In the genomic region with DNA sequence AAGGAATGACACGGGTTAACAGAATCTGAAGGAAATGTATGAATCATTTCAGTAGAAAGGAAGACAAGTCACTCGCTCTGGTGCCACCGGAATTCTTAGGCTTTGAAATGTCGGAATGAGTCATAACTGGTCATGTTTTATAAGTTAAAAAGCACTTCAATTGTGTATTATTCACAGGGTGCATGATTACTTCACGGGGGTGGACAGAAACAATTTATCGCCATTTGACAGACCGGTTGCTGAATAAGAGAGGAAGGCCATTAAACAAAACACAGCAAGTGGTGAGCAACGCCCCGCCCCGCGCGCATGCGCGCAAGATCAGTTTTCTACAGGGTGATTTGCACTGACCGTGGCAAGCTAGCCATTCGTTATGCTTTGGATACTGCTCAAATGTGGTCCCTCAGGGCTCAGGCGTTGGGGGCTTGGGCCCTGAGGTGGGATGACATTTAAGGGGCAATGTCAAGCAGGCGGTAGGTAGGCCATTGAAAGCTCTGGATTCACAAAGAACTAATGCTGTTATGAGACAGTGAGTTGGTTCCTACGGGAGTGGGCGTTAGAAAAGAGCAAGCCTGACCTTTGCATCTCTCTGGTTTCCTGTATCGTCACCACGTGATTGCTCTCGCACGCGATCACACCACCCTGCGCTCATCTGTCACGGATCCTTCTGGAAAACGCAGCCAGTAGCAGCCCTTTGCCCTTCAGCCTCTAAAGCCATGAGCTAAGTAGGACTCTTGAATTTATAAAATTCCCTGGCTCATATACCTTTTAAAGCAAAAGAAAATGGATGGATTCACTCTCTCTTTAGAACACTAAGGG, we compare ENCODE assay signal across 12 mouse cellular contexts. TPM values are rescaled to one million over a fixed set of nuclear protein-coding genes. Genes with fewer than 3 reads are reported as not detected.
DNase-seq lines count a peak whose midpoint lies in the region; ATAC-seq lines count a peak whose summit lies in the region.
"Had no signal": no experiment of that assay in that cellular context is flagged by ENCODE, and none has a peak within 500 bp of the region (broad histone marks: within the 10 kb centered on the region; RNA-seq: fewer than 3 reads in every experiment).

No protein-coding gene starts in this region.

- DNase-seq in lung, postnatal 10 days: peak; percentile 14
- no peak for DNase-seq in lung, postnatal 4 days
- peak; percentile 62 for DNase-seq in Muller cell, postnatal 12 days (ENCODE audit: inconsistent ontology term)
- DNase-seq in adrenal gland, adult 8-10 months: peak; percentile 49
- DNase-seq in left cerebral cortex, adult 11 months (ENCODE audit: low spot score): no peak
- DNase-seq in cerebellum, adult 9-10 months: no peak
- DNase-seq: cerebellum, adult 18-20 months; thymus, postnatal 4 days had no signal

- peak; percentile 54 for ATAC-seq in inflammation-experienced regulatory T-cells, adult 6 months
- ATAC-seq in erythroid progenitor cell, adult 5-6 weeks (replicated peaks; ENCODE audit: low FRiP score, poor library complexity, severe bottlenecking): no peak
- ATAC-seq: midbrain, embryonic 16.5 days had no signal

RNA-seq across cellular contexts. Expression of a gene that starts 23.0 kb away (rescaled TPM):
- total RNA-seq in adrenal gland, adult 8-10 months (2022): 1 to 10 TPM in 2 of 4 experiments, under 1 TPM in 2; 0.23 to 2.0 (median 0.86) TPM
- under 1 TPM in 1 of 3 experiments, not detected in 2; 0.52 TPM for polyA plus RNA-seq in inflammation-experienced regulatory T-cells, adult 6 months (2017; shearing (Covaris generic))
- not detected in 2 replicates for total RNA-seq in erythroid progenitor cell, adult 5-6 weeks (2015; ENCODE audit: low replicate concordance)
- total RNA-seq in erythroid progenitor cell, adult 5-6 weeks (2017; ENCODE audit: low replicate concordance): not detected in 2 replicates
- total RNA-seq: granulocyte monocyte progenitor cell, adult 5-6 weeks had no signal

RNA-seq across cellular contexts. Expression of a gene that starts 31.3 kb away (rescaled TPM):
- total RNA-seq in adrenal gland, adult 8-10 months (2022): 1 to 10 TPM; 4.4 to 9.4 (median 6.6) TPM
- 1 to 10 TPM; 2.3 to 4.3 (median 3.2) TPM for polyA plus RNA-seq in inflammation-experienced regulatory T-cells, adult 6 months (2017; shearing (Covaris generic))
- total RNA-seq in erythroid progenitor cell, adult 5-6 weeks (2015; ENCODE audit: low replicate concordance): 0.72 and 0.84 TPM in 2 replicates
- 0.39 and 2.3 TPM in 2 replicates for total RNA-seq in erythroid progenitor cell, adult 5-6 weeks (2017; ENCODE audit: low replicate concordance)

RNA-seq across cellular contexts. Expression of a gene that starts 33.5 kb away (rescaled TPM):
- total RNA-seq in adrenal gland, adult 8-10 months (2022): 1 to 10 TPM; 3.3 to 7.3 (median 5.4) TPM
- polyA plus RNA-seq in inflammation-experienced regulatory T-cells, adult 6 months (2017; shearing (Covaris generic)): under 1 TPM in 1 of 3 experiments, not detected in 2; 0.67 TPM
- total RNA-seq in erythroid progenitor cell, adult 5-6 weeks (2015; ENCODE audit: low replicate concordance): 1.3 and 11.2 TPM in 2 replicates
- total RNA-seq in erythroid progenitor cell, adult 5-6 weeks (2017; ENCODE audit: low replicate concordance): 0.77 and 2.6 TPM in 2 replicates

RNA-seq across cellular contexts. Expression of a gene that starts 40.1 kb away (rescaled TPM):
- total RNA-seq in adrenal gland, adult 8-10 months (2022): 10 to 100 TPM in 2 of 4 experiments, 1 to 10 TPM in 2; 6.4 to 25.1 (median 10.5) TPM
- under 1 TPM in 1 of 3 experiments, not detected in 2; 0.39 TPM for polyA plus RNA-seq in inflammation-experienced regulatory T-cells, adult 6 months (2017; shearing (Covaris generic))
- total RNA-seq in erythroid progenitor cell, adult 5-6 weeks (2015; ENCODE audit: low replicate concordance): 1.8 TPM in 1 of 2 replicates, not detected in the other
- 0.61 and 2.3 TPM in 2 replicates for total RNA-seq in erythroid progenitor cell, adult 5-6 weeks (2017; ENCODE audit: low replicate concordance)
- total RNA-seq: granulocyte monocyte progenitor cell, adult 5-6 weeks had no signal

RNA-seq across cellular contexts. Expression of a gene that starts 48.2 kb away (rescaled TPM):
- total RNA-seq in adrenal gland, adult 8-10 months (2022): 10 to 100 TPM; 38.2 to 52.6 (median 44.5) TPM
- 100 to 1,000 TPM; 133 to 147 (median 134) TPM for polyA plus RNA-seq in inflammation-experienced regulatory T-cells, adult 6 months (2017; shearing (Covaris generic))
- total RNA-seq in erythroid progenitor cell, adult 5-6 weeks (2015; ENCODE audit: low replicate concordance): 31.4 and 102 TPM in 2 replicates
- 14.5 and 24.2 TPM in 2 replicates for total RNA-seq in erythroid progenitor cell, adult 5-6 weeks (2017; ENCODE audit: low replicate concordance)

Comparison
In these comparisons a context has a peak if more than half of its experiments do, and no peak if none do; other contexts are left out.
1. DNase-seq: peak in lung, postnatal 10 days (single experiment), Muller cell, postnatal 12 days (single experiment) and adrenal gland, adult 8-10 months (single experiment); none in lung, postnatal 4 days (0 of 2), left cerebral cortex, adult 11 months (single experiment) and cerebellum, adult 9-10 months (single experiment).